21 mouse cellular contexts compared by ENCODE assay signal in genomic region chr5:120020748-120021147, GRCm38 (mm10).
DNase-seq lines count a peak whose midpoint lies in the region; ATAC-seq and TF ChIP-seq lines count a peak whose summit lies in the region.
"Had no signal": no experiment of that assay in that cellular context is flagged by ENCODE, and none has a peak within 500 bp of the region (broad histone marks: within the 10 kb centered on the region; RNA-seq: fewer than 3 reads in every experiment).

No protein-coding gene starts in this region.

- no peak for TF ChIP-seq EP300 in heart, postnatal 0 days (IDR thresholded peaks at IDR 0.05; ENCODE audit: low read depth)

- DNase-seq in heart, adult 8-10 months (ENCODE audit: low spot score): no peak
- DNase-seq in heart, postnatal 0 days (ENCODE audit: low spot score): peak; percentile 26
- no peak for DNase-seq in heart, adult 11 months
- DNase-seq: adrenal gland, adult 2 months; adrenal gland, postnatal 10 days; adrenal gland, postnatal 25 days; cerebellum, adult 11 months; cerebellum, adult 18-20 months; cerebellum, adult 8-10 months; cerebellum, adult 9-11 months; cerebellum, postnatal 14 days; cerebellum, postnatal 36 days; embryo, embryonic 11 days had no signal

- no peaks in the 10 kb centered on the region for H3K36me3 ChIP-seq in heart, embryonic 15.5 days
- no peaks in the 10 kb centered on the region for H3K36me3 ChIP-seq in heart, postnatal 0 days (replicated peaks; ENCODE audit: control insufficient read depth, insufficient read depth, low read length)
- H3K36me3 ChIP-seq: embryonic facial prominence, embryonic 13.5 days; embryonic facial prominence, embryonic 15.5 days; forebrain, embryonic 10.5 days; forebrain, embryonic 12.5 days had no signal

- no peak overlapping the region for H3K27ac ChIP-seq in heart, embryonic 15.5 days
- H3K27ac ChIP-seq in heart, postnatal 0 days (ENCODE audit: low read depth): no peak overlapping the region
- H3K27ac ChIP-seq: embryonic facial prominence, embryonic 13.5 days; embryonic facial prominence, embryonic 15.5 days; forebrain, embryonic 10.5 days; forebrain, embryonic 12.5 days had no signal

- no peak overlapping the region for H3K4me2 ChIP-seq in heart, embryonic 15.5 days
- H3K4me2 ChIP-seq in heart, postnatal 0 days (ENCODE audit: low read depth, low read length): no peak overlapping the region
- H3K4me2 ChIP-seq: embryonic facial prominence, embryonic 13.5 days; embryonic facial prominence, embryonic 15.5 days; forebrain, embryonic 12.5 days had no signal

- WGBS in heart, embryonic 15.5 days: 52% methylated on average over 5 of the region's 5 CpGs
- 47% methylated on average over 5 of the region's 5 CpGs for WGBS in heart, postnatal 0 days

- peaks cover 4% of the 10 kb centered on the region for H3K4me1 ChIP-seq in heart, embryonic 15.5 days (replicated peaks)
- peaks cover 9% of the 10 kb centered on the region; the same call in 1 of the 2 replicates for H3K4me1 ChIP-seq in heart, postnatal 0 days (ENCODE audit: control insufficient read depth, insufficient read depth)

- TF ChIP-seq CTCF in heart, postnatal 0 days (IDR thresholded peaks at IDR 0.05; ENCODE audit: low read depth): no peak

- no peak overlapping the region for H3K9ac ChIP-seq in heart, embryonic 15.5 days
- no peak overlapping the region for H3K9ac ChIP-seq in heart, postnatal 0 days (replicated peaks; ENCODE audit: low read depth, low read length)
- H3K9ac ChIP-seq: embryonic facial prominence, embryonic 13.5 days; embryonic facial prominence, embryonic 15.5 days; forebrain, embryonic 12.5 days had no signal

- H3K4me3 ChIP-seq in heart, embryonic 15.5 days: no peak overlapping the region
- no peak overlapping the region for H3K4me3 ChIP-seq in heart, postnatal 0 days (ENCODE audit: low read depth, low read length)
- H3K4me3 ChIP-seq: embryonic facial prominence, embryonic 13.5 days; embryonic facial prominence, embryonic 15.5 days; erythroblast, embryonic 14.5 days; forebrain, embryonic 10.5 days; forebrain, embryonic 12.5 days had no signal

- peak; percentile 62; the same call in 1 of the 2 replicates for ATAC-seq in heart, embryonic 15.5 days (replicated peaks; ENCODE audit: insufficient number of reproducible peaks, insufficient read depth, low FRiP score, low read depth)
- peak; percentile 75 for ATAC-seq in heart, postnatal 0 days (ENCODE audit: insufficient read depth, low read depth)
- ATAC-seq: forebrain, embryonic 14.5 days; forebrain, embryonic 16.5 days had no signal

- peaks cover 32% of the 10 kb centered on the region for H3K27me3 ChIP-seq in heart, embryonic 15.5 days
- H3K27me3 ChIP-seq in heart, postnatal 0 days (ENCODE audit: control insufficient read depth, insufficient read depth, low read length): peaks cover 31% of the 10 kb centered on the region; the same call in 1 of the 2 replicates
- H3K27me3 ChIP-seq: embryonic facial prominence, embryonic 13.5 days; forebrain, embryonic 12.5 days had no signal

- H3K9me3 ChIP-seq in heart, embryonic 15.5 days (replicated peaks): no peaks in the 10 kb centered on the region
- H3K9me3 ChIP-seq in heart, postnatal 0 days (replicated peaks; ENCODE audit: control insufficient read depth, low read length): no peaks in the 10 kb centered on the region
- H3K9me3 ChIP-seq: embryonic facial prominence, embryonic 13.5 days; embryonic facial prominence, embryonic 15.5 days; forebrain, embryonic 10.5 days; forebrain, embryonic 12.5 days had no signal
